Mouse (Mus musculus): ENCODE measurements around the gene Apoh. TPM values are rescaled to one million over a fixed set of nuclear protein-coding genes. Genes with fewer than 3 reads are reported as not detected.

The Apoh gene
- total and polyA plus RNA-seq, 3 experiments, result 0.41 to 8.7 (median 0.86) TPM

- no peak for DNase-seq
Measured at GRCm38 (mm10) chr11:108382664-108383063, 39.5 kb downstream of the Apoh start.

GRCm38 (mm10) chr11:108384920-108385665, 41.9 kb downstream of the Apoh start:
- DNase-seq, result no peak

- DNase-seq, result no peak
Measured at GRCm38 (mm10) chr11:108385666-108386024, 42.5 kb downstream of the Apoh start.

- DNase-seq, result no peak
Measured at GRCm38 (mm10) chr11:108395061-108395460, 51.9 kb downstream of the Apoh start.

- no peak for DNase-seq
Measured at GRCm38 (mm10) chr11:108396076-108396829, 53.1 kb downstream of the Apoh start.

GRCm38 (mm10) chr11:108409876-108410644, 66.9 kb downstream of the Apoh start:
- DNase-seq, result no peak

- no peak for DNase-seq
Measured at GRCm38 (mm10) chr11:108416360-108416759, 73.2 kb downstream of the Apoh start.

GRCm38 (mm10) chr11:108418540-108418939, 75.4 kb downstream of the Apoh start:
- DNase-seq, result no peak

- no peak for DNase-seq
Measured at GRCm38 (mm10) chr11:108419242-108419641, 76.1 kb downstream of the Apoh start.

- no peak for DNase-seq
Measured at GRCm38 (mm10) chr11:108420751-108421150, 77.6 kb downstream of the Apoh start.

GRCm38 (mm10) chr11:108423221-108423620, 80.1 kb downstream of the Apoh start:
- DNase-seq, result no peak

- DNase-seq, result no peak
Measured at GRCm38 (mm10) chr11:108424111-108424510, 81.0 kb downstream of the Apoh start.

- DNase-seq, result peak; percentile 99
Measured at GRCm38 (mm10) chr11:108424889-108425591, 81.9 kb downstream of the Apoh start, which contains the start of gene Cep112. Gene Cep112 (plus strand): TSS chr11:108425192.

- DNase-seq, result no peak
Measured at GRCm38 (mm10) chr11:108425592-108425921, 82.4 kb downstream of the Apoh start.

- DNase-seq, result no peak
Measured at GRCm38 (mm10) chr11:108426086-108426485, 82.9 kb downstream of the Apoh start.

- no peak for DNase-seq
Measured at GRCm38 (mm10) chr11:108427191-108427590, 84.0 kb downstream of the Apoh start.

- DNase-seq, result no peak
Measured at GRCm38 (mm10) chr11:108429076-108429475, 85.9 kb downstream of the Apoh start.

GRCm38 (mm10) chr11:108443893-108444563, 100.9 kb downstream of the Apoh start:
- DNase-seq, result no peak

GRCm38 (mm10) chr11:108447148-108447547, 104.0 kb downstream of the Apoh start:
- DNase-seq, result no peak

- DNase-seq, result peak; percentile 65
Measured at GRCm38 (mm10) chr11:108449811-108450210, 106.7 kb downstream of the Apoh start.

- DNase-seq, result no peak
Measured at GRCm38 (mm10) chr11:108459599-108459998, 116.4 kb downstream of the Apoh start.
